Mouse (Mus musculus): ENCODE measurements around the gene Uaca. TPM values are rescaled to one million over a fixed set of nuclear protein-coding genes. Genes with fewer than 3 reads are reported as not detected.

The Uaca gene
- polyA plus RNA-seq, 1 experiment from 2014 or later = 4.8 TPM

DNA sequence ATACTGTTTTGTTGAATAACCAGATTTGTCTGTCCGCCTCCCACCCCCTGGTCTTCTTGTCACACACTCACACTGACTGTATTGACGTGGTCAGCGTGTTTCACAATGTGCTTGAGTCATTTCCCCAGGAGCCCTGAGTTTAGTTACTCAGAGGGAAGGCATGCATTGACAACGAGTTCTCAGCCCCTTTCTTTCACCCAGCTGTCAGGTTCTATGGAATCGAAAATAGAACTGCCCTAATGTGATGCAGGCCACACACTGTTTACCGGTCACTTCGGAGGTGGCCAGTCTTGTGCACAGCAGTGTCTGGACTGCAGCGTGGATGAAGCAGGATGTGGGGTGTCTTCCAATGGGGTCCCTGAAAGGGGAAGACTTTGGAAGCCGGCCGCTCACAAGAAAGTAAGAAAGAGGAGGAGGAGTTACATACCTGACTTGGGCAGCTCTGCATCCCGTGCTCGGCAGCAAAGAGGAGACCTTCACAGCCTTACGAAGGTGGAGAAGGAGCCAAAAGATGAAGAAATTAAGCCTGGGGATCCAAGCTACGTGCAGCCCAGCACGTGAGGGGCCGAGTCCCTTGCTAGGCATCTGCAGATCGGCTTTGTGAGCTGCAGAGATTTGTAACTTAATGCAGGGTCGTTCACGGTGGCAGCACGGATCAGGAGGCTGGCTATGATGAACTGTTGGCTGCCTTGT is 43.3 kb downstream of the Uaca start:
- no peaks in the 10 kb centered on the region for H3K27me3 ChIP-seq (ENCODE audit: control insufficient read depth, insufficient read depth, low read length)
- H3K4me1 ChIP-seq (ENCODE audit: control insufficient read depth, insufficient read depth, low read length) = peaks cover 10% of the 10 kb centered on the region; the same call in 1 of the 2 replicates
- peak overlapping the region; percentile 48; the same call in 1 of the 2 replicates for H3K27ac ChIP-seq (ENCODE audit: low read depth, low read length)
- 13% methylated on average over 20 of the region's 20 CpGs for WGBS
- ATAC-seq (ENCODE audit: low read depth) = no peak
- H3K36me3 ChIP-seq (ENCODE audit: control insufficient read depth, insufficient read depth, low read length) = no peaks in the 10 kb centered on the region
- peak overlapping the region; percentile 46 for H3K4me2 ChIP-seq (ENCODE audit: low read depth, low read length)
- no peak overlapping the region for H3K4me3 ChIP-seq (ENCODE audit: low read depth, low read length)
- H3K9ac ChIP-seq (replicated peaks; ENCODE audit: low read depth, low read length) = peak overlapping the region; percentile 34
- H3K9me3 ChIP-seq (ENCODE audit: control insufficient read depth, low read length) = no peaks in the 10 kb centered on the region

DNA sequence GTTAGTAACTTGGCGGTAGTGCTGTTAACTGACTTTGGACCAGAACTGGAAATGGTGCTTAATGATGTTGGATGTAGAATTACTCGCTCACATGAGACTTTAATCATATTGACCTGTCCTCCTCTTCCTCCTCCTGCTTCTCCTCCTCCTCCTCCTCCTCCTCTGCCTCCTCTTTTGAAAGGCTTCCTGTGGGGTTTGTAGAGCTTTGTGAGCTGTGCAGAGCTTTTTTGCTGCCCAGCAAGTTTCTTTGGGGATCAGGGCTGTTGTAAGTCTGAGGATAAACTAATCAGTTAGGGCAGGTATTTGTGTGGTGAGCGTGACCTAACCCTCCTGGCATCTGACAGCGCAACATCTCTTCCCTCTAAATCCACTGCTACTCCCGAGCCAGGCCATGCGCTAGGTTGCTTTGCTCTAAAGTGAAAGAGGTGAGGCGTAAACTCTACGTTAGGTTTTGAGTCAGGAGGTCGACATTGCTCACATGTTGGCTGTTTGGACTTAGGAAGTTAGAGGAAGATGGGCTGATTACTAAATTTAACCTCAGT is 44.1 kb downstream of the Uaca start:
- Histone ChIP-seq H3K9me3 (ENCODE audit: control insufficient read depth, low read length) (no peaks in the 10 kb centered on the region), H3K27ac (ENCODE audit: low read depth, low read length) (no peak overlapping the region), H3K4me2 (ENCODE audit: low read depth, low read length) (no peak overlapping the region; the same call in 1 of the 2 replicates), H3K27me3 (ENCODE audit: control insufficient read depth, insufficient read depth, low read length) (no peaks in the 10 kb centered on the region), H3K36me3 (ENCODE audit: control insufficient read depth, insufficient read depth, low read length) (no peaks in the 10 kb centered on the region), H3K9ac (replicated peaks; ENCODE audit: low read depth, low read length) (no peak overlapping the region), H3K4me1 (ENCODE audit: control insufficient read depth, insufficient read depth, low read length) (peaks cover 10% of the 10 kb centered on the region; the same call in 1 of the 2 replicates), H3K4me3 (ENCODE audit: low read depth, low read length) (no peak overlapping the region)
- 53% methylated on average over 9 of the region's 9 CpGs for WGBS
- ATAC-seq (ENCODE audit: low read depth) = no peak

DNA sequence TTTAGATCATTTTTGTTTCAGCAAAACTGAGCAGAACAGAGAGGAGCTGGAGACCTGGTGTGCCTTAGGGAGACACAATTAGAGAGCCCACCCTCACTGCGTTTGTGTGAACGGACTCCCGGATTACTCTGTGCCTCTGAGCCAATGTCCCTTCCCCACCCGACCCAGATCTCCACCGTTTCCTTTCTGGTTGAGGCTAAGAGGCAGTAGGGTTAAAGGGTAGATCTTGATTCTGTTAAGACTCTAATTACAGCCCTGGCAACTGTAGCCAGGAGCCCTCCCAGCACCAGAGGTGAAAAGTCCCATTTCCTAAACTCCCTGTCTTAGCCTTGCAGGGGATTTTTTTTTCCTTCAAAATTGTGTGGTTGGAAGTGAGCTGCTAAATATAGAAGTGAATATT is 47.1 kb downstream of the Uaca start:
- H3K4me2 ChIP-seq (ENCODE audit: low read depth, low read length) = no peak overlapping the region
- H3K27me3 ChIP-seq (ENCODE audit: control insufficient read depth, insufficient read depth, low read length) = no peaks in the 10 kb centered on the region
- ATAC-seq (ENCODE audit: low read depth) = no peak
- H3K36me3 ChIP-seq (ENCODE audit: control insufficient read depth, insufficient read depth, low read length) = no peaks in the 10 kb centered on the region
- WGBS = 79% methylated on average over 5 of the region's 5 CpGs
- peaks cover 10% of the 10 kb centered on the region; the same call in 1 of the 2 replicates for H3K4me1 ChIP-seq (ENCODE audit: control insufficient read depth, insufficient read depth, low read length)
- H3K27ac ChIP-seq (ENCODE audit: low read depth, low read length) = no peak overlapping the region
- H3K9me3 ChIP-seq (ENCODE audit: control insufficient read depth, low read length) = no peaks in the 10 kb centered on the region
- no peak overlapping the region for H3K9ac ChIP-seq (replicated peaks; ENCODE audit: low read depth, low read length)
- H3K4me3 ChIP-seq (ENCODE audit: low read depth, low read length) = no peak overlapping the region

DNA sequence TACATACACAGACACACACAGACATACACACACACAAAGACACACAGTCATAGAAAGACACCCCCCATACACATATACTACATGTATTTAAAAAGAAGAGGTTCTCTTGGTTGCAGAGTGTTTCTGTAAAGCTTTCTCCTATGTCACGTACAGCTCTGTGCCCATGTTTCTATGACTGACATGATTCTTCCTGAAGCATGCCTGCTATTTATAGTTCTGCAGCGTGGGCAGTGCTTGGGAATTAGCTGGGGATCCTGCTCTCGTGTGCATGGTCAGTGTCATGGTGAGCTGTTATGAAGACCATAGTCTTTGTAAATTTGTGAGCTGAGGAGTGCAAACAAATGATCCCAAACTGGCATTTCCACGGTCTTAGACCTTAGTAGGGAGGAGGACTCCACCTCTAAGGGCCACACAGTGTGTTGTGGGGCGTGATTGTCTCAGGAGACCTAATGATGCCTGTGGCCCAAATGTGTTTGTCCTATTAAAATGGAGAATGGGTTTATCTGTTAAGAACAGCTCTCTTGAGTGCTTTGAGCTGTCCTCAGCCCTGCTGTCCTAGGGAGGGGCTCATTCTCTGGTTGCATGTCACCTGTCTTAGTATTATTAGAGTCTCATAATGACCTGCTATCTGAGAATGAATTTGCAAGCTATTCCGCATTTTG is 49.2 kb downstream of the Uaca start:
- Histone ChIP-seq H3K9ac (replicated peaks; ENCODE audit: low read depth, low read length) (no peak overlapping the region), H3K4me2 (ENCODE audit: low read depth, low read length) (no peak overlapping the region), H3K27me3 (ENCODE audit: control insufficient read depth, insufficient read depth, low read length) (no peaks in the 10 kb centered on the region), H3K4me3 (ENCODE audit: low read depth, low read length) (no peak overlapping the region), H3K9me3 (ENCODE audit: control insufficient read depth, low read length) (no peaks in the 10 kb centered on the region), H3K27ac (ENCODE audit: low read depth, low read length) (no peak overlapping the region), H3K36me3 (ENCODE audit: control insufficient read depth, insufficient read depth, low read length) (no peaks in the 10 kb centered on the region), H3K4me1 (ENCODE audit: control insufficient read depth, insufficient read depth, low read length) (peaks cover 1% of the 10 kb centered on the region; the same call in 1 of the 2 replicates)
- ATAC-seq (ENCODE audit: low read depth) = no peak
- 80% methylated on average over 6 of the region's 6 CpGs for WGBS

DNA sequence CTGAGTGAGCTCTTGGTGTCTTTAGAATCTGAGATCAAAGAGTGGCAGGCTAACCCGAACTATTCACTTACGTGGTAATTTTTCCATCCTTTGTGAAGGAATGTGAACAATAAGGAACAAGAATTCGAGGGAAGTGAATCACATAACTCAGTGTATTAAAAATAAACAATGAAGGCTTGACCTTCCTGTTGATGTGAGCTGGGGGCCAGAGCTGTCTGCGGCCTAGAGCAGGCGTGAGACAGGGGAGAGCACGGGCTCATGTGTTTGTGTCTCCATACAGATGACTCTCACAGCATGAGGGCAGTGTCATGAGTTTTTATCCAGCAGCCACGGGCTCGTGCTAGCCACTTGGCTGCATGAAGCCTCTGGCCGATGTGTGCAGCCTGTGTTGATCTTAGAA is 54.4 kb downstream of the Uaca start:
- no peak overlapping the region for H3K4me2 ChIP-seq (ENCODE audit: low read depth, low read length)
- no peaks in the 10 kb centered on the region for H3K9me3 ChIP-seq (ENCODE audit: control insufficient read depth, low read length)
- H3K36me3 ChIP-seq (ENCODE audit: control insufficient read depth, insufficient read depth, low read length) = no peaks in the 10 kb centered on the region
- H3K4me1 ChIP-seq (ENCODE audit: control insufficient read depth, insufficient read depth, low read length) = no peaks in the 10 kb centered on the region
- no peak overlapping the region for H3K27ac ChIP-seq (ENCODE audit: low read depth, low read length)
- no peaks in the 10 kb centered on the region for H3K27me3 ChIP-seq (ENCODE audit: control insufficient read depth, insufficient read depth, low read length)
- WGBS = 31% methylated on average over 9 of the region's 9 CpGs
- H3K4me3 ChIP-seq (ENCODE audit: low read depth, low read length) = no peak overlapping the region
- H3K9ac ChIP-seq (replicated peaks; ENCODE audit: low read depth, low read length) = no peak overlapping the region
- ATAC-seq (ENCODE audit: low read depth) = no peak

DNA sequence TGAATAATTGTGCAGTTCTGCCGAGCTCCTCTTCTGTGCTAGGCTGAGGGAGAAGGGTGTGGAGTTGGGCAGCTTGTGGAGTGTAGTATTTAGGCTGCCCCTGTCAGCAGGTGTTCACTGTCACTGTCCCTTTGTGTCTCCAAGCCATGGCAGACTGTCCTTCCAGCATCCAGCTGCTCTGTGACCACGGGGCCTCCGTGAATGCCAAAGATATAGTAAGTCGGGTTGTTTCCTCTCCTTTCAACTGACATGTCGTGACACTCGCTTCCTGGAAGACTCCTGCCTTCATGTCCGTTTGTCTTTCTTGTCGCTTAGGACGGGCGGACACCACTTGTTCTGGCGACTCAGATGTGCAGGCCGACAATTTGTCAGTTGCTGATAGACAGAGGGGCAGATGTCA is 55.6 kb downstream of the Uaca start:
- Histone ChIP-seq H3K4me1 (ENCODE audit: control insufficient read depth, insufficient read depth, low read length) (no peaks in the 10 kb centered on the region), H3K36me3 (ENCODE audit: control insufficient read depth, insufficient read depth, low read length) (no peaks in the 10 kb centered on the region), H3K9me3 (ENCODE audit: control insufficient read depth, low read length) (no peaks in the 10 kb centered on the region), H3K27me3 (ENCODE audit: control insufficient read depth, insufficient read depth, low read length) (no peaks in the 10 kb centered on the region), H3K27ac (ENCODE audit: low read depth, low read length) (no peak overlapping the region), H3K4me2 (ENCODE audit: low read depth, low read length) (no peak overlapping the region), H3K4me3 (ENCODE audit: low read depth, low read length) (no peak overlapping the region), H3K9ac (replicated peaks; ENCODE audit: low read depth, low read length) (no peak overlapping the region)
- 84% methylated on average over 12 of the region's 12 CpGs for WGBS
- no peak for ATAC-seq (ENCODE audit: low read depth)

DNA sequence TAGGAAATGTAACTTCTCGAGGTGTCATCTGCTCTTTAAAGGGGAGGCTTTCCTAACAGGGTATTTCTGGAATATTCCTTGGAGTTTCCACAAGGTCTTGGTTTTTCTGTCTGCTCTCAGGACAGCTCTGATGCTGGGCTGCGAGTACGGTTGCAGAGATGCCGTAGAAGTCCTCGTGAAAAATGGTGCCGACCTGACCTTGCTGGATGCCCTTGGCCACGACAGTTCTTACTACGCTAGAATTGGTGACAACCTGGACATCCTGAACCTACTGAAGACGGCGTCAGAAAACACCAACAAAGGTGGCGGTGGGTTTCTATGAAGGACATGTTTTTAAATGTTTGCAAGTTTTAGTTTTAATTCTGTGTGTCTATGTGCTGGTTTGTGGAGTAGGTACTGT is 59.9 kb downstream of the Uaca start:
- H3K9ac ChIP-seq (replicated peaks; ENCODE audit: low read depth, low read length) = no peak overlapping the region
- H3K36me3 ChIP-seq (ENCODE audit: control insufficient read depth, insufficient read depth, low read length) = no peaks in the 10 kb centered on the region
- H3K4me1 ChIP-seq (ENCODE audit: control insufficient read depth, insufficient read depth, low read length) = peaks cover 7% of the 10 kb centered on the region; the same call in 1 of the 2 replicates
- no peak overlapping the region for H3K27ac ChIP-seq (ENCODE audit: low read depth, low read length)
- no peak overlapping the region for H3K4me3 ChIP-seq (ENCODE audit: low read depth, low read length)
- no peak for ATAC-seq (ENCODE audit: low read depth)
- no peak overlapping the region for H3K4me2 ChIP-seq (ENCODE audit: low read depth, low read length)
- 95% methylated on average over 11 of the region's 11 CpGs for WGBS
- H3K9me3 ChIP-seq (ENCODE audit: control insufficient read depth, low read length) = no peaks in the 10 kb centered on the region
- H3K27me3 ChIP-seq (ENCODE audit: control insufficient read depth, insufficient read depth, low read length) = no peaks in the 10 kb centered on the region

DNA sequence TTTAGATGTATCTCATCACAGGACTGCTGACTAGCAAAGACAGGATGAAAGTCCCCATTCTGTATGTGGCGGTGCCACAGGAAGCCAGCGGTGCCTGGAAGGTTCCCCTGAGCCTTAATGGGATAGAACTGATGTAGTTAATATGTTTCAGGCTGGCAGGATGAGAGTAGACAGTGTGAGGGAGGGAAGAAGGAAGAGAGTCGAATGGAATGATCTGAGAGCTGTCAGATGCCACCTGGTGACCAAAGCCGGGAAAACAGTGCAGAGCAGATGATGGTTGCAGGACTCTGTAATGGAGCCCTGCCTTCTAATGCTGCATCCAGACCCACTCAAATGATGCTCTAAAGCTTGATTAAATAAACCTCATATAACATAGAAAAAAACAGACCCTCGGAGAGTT is 63.5 kb downstream of the Uaca start:
- Histone ChIP-seq H3K27ac (ENCODE audit: low read depth, low read length) (no peak overlapping the region), H3K9me3 (ENCODE audit: control insufficient read depth, low read length) (no peaks in the 10 kb centered on the region), H3K27me3 (ENCODE audit: control insufficient read depth, insufficient read depth, low read length) (no peaks in the 10 kb centered on the region), H3K4me3 (ENCODE audit: low read depth, low read length) (no peak overlapping the region), H3K36me3 (ENCODE audit: control insufficient read depth, insufficient read depth, low read length) (no peaks in the 10 kb centered on the region), H3K9ac (replicated peaks; ENCODE audit: low read depth, low read length) (no peak overlapping the region), H3K4me1 (ENCODE audit: control insufficient read depth, insufficient read depth, low read length) (peaks cover 7% of the 10 kb centered on the region; the same call in 1 of the 2 replicates), H3K4me2 (ENCODE audit: low read depth, low read length) (no peak overlapping the region)
- WGBS = 22% methylated on average over 5 of the region's 5 CpGs
- ATAC-seq (ENCODE audit: low read depth) = peak; percentile 75

Measured in neural tube, embryonic 14.5 days (tissue).